Mouse (Mus musculus): Measurements from ENCODE around the gene Htra3.

DNA sequence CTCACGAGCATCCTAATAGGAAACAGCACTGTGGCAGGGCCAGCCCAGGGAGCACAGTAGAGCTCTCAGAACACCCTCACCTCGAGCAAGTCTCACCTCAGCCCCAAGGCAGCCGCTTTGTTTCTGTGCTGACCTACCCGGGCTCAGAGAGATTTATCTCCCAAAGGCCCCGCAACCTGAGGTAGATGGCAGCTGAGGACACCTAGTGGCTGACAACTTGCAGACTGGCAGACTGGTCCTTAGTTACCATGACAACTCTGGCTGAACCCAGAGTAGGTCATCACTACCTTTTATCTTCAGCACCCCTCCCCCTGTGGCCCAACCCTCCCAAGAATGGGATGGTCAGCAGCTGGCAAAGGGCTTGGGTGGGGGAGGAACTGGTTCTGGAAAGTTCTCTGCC, 16.2 kb upstream of the Htra3 start:
- TF ChIP-seq CTCF (IDR thresholded peaks at IDR 0.05; ENCODE audit: low read depth) (peak; percentile 48), EP300 (IDR thresholded peaks at IDR 0.05; ENCODE audit: low read depth) (no peak)

Data from liver, embryonic 14.5 days (tissue).